Comparison of ENCODE assay signal across 8 mouse cellular contexts in the genomic region with DNA sequence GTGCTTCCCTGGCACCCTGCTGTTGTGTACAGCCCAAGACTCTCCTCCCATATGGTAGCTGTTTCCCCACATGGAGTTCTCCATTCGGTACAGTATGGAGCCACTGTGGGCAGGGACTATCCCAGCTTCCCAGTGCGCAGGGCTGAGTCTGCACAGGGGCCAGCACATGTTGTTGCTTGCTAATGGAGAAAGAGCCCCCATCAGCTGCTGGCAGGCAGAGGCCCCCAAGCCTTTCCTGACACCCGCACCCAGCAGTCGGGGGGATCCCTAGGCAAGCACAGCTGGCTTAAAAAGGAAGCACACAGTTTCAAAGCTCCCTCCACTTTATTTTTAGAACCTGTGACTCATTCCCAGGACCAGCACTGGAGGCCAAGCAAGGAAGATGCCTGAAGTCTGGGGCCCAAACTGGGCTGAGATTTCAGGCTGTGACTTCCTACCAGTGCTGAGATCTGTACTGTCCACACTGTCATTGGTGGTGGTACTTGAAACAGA. TPM values are rescaled to one million over a fixed set of nuclear protein-coding genes. Genes with fewer than 3 reads are reported as not detected.
DNase-seq lines count a peak whose midpoint lies in the region; ATAC-seq lines count a peak whose summit lies in the region.

No protein-coding gene starts in this region.

- no peaks in the 10 kb centered on the region for H3K36me3 ChIP-seq in midbrain, embryonic 10.5 days
- H3K36me3 ChIP-seq in midbrain, embryonic 16.5 days (ENCODE audit: control insufficient read depth, insufficient read depth, low read length), result no peaks in the 10 kb centered on the region
- H3K36me3 ChIP-seq in heart, embryonic 16.5 days (ENCODE audit: control insufficient read depth, insufficient read depth), result no peaks in the 10 kb centered on the region

- H3K4me2 ChIP-seq in midbrain, embryonic 16.5 days (ENCODE audit: low read length), result no peak overlapping the region
- H3K4me2 ChIP-seq in heart, embryonic 16.5 days (ENCODE audit: low read depth, low read length), result peak overlapping the region; percentile 31; the same call in 1 of the 2 replicates

- peak; percentile 40 to 78 for DNase-seq in adrenal gland, adult (ENCODE audit: inconsistent age in 2 of 2, low spot score in 1 of 2)
- no peak for DNase-seq in adrenal gland, postnatal 4 days (ENCODE audit: low spot score in 2 of 2)
- no peak for DNase-seq in midbrain, embryonic 10.5 days (ENCODE audit: low spot score)
- DNase-seq in lung, postnatal 4 days, result peak; percentile 31 to 77
- no peak for DNase-seq in urinary bladder, postnatal 10 days (ENCODE audit: low spot score)
- DNase-seq in liver, result no peak

- H3K4me3 ChIP-seq in midbrain, embryonic 10.5 days, result no peak overlapping the region
- H3K4me3 ChIP-seq in midbrain, embryonic 16.5 days (ENCODE audit: low read depth, low read length), result no peak overlapping the region
- no peak overlapping the region for H3K4me3 ChIP-seq in heart, embryonic 16.5 days (ENCODE audit: low read length)

- H3K4me1 ChIP-seq in midbrain, embryonic 10.5 days, result peaks cover 26% of the 10 kb centered on the region
- no peaks in the 10 kb centered on the region for H3K4me1 ChIP-seq in midbrain, embryonic 16.5 days (ENCODE audit: control insufficient read depth, insufficient read depth, low read length)
- H3K4me1 ChIP-seq in heart, embryonic 16.5 days (ENCODE audit: control insufficient read depth, insufficient read depth, low read length), result peaks cover 50% of the 10 kb centered on the region

- no peak for ATAC-seq in midbrain, embryonic 16.5 days
- ATAC-seq in heart, embryonic 16.5 days (replicated peaks; ENCODE audit: extremely low read depth, insufficient read depth, low FRiP score), result peak; percentile 78

- WGBS in midbrain, embryonic 10.5 days, result 63% methylated on average over 4 of the region's 4 CpGs
- 66% methylated on average over 4 of the region's 4 CpGs for WGBS in midbrain, embryonic 16.5 days
- WGBS in heart, embryonic 16.5 days, result 14% methylated on average over 4 of the region's 4 CpGs

- peak overlapping the region; percentile 71 for H3K27ac ChIP-seq in midbrain, embryonic 10.5 days (replicated peaks)
- H3K27ac ChIP-seq in midbrain, embryonic 16.5 days (ENCODE audit: low read length), result no peak overlapping the region
- H3K27ac ChIP-seq in heart, embryonic 16.5 days (ENCODE audit: low read length), result peak overlapping the region; percentile 94

- no peak overlapping the region for H3K9ac ChIP-seq in midbrain, embryonic 16.5 days (ENCODE audit: low read depth, low read length)
- H3K9ac ChIP-seq in heart, embryonic 16.5 days (ENCODE audit: low read length), result peak overlapping the region; percentile 59

- no peaks in the 10 kb centered on the region for H3K27me3 ChIP-seq in midbrain, embryonic 10.5 days (ENCODE audit: low read depth, poor library complexity, severe bottlenecking)
- H3K27me3 ChIP-seq in midbrain, embryonic 16.5 days (ENCODE audit: control insufficient read depth, insufficient read depth, low read depth, low read length), result no peaks in the 10 kb centered on the region
- no peaks in the 10 kb centered on the region for H3K27me3 ChIP-seq in heart, embryonic 16.5 days (ENCODE audit: control insufficient read depth, insufficient read depth, low read length)

- peaks cover 9% of the 10 kb centered on the region for H3K9me3 ChIP-seq in midbrain, embryonic 10.5 days (replicated peaks)
- H3K9me3 ChIP-seq in midbrain, embryonic 16.5 days (replicated peaks; ENCODE audit: control insufficient read depth, low read length, poor library complexity, severe bottlenecking), result 0 out of 2 replicates have a peak, but pooled peaks cover 3% of the 10 kb centered on the region
- peaks cover 7% of the 10 kb centered on the region for H3K9me3 ChIP-seq in heart, embryonic 16.5 days (replicated peaks; ENCODE audit: control insufficient read depth, low read length)

RNA-seq across cellular contexts. Expression of gene 1810010D01Rik, which starts 9.7 kb away (rescaled TPM):
- total RNA-seq in adrenal gland, postnatal 4 days (2021), result under 1 TPM in 1 of 2 experiments, not detected in 1; 0.45 TPM
- 0.57 TPM in 1 of 2 replicates, not detected in the other for polyA plus RNA-seq in midbrain, embryonic 10.5 days (2016; fragmentation: Nextera tagmentation; extraction: Ambion mirVana)
- polyA plus RNA-seq in midbrain, embryonic 16.5 days (2015; fragmentation: Nextera tagmentation; extraction: Ambion mirVana), result 0.36 TPM in 1 of 2 replicates, not detected in the other
- polyA plus RNA-seq in heart, embryonic 16.5 days (2015; fragmentation: Nextera tagmentation; extraction: Ambion mirVana), result 0.34 TPM in 1 of 2 replicates, not detected in the other

Comparison
In these comparisons a context has a peak if more than half of its experiments do, and no peak if none do; other contexts are left out.
1. DNase-seq: peak in adrenal gland, adult (2 of 2) and lung, postnatal 4 days (2 of 2); none in adrenal gland, postnatal 4 days (0 of 2), midbrain, embryonic 10.5 days (single experiment), urinary bladder, postnatal 10 days (single experiment) and liver (single experiment).